Mouse (Mus musculus): ENCODE measurements around the gene Ogt.

DNA sequence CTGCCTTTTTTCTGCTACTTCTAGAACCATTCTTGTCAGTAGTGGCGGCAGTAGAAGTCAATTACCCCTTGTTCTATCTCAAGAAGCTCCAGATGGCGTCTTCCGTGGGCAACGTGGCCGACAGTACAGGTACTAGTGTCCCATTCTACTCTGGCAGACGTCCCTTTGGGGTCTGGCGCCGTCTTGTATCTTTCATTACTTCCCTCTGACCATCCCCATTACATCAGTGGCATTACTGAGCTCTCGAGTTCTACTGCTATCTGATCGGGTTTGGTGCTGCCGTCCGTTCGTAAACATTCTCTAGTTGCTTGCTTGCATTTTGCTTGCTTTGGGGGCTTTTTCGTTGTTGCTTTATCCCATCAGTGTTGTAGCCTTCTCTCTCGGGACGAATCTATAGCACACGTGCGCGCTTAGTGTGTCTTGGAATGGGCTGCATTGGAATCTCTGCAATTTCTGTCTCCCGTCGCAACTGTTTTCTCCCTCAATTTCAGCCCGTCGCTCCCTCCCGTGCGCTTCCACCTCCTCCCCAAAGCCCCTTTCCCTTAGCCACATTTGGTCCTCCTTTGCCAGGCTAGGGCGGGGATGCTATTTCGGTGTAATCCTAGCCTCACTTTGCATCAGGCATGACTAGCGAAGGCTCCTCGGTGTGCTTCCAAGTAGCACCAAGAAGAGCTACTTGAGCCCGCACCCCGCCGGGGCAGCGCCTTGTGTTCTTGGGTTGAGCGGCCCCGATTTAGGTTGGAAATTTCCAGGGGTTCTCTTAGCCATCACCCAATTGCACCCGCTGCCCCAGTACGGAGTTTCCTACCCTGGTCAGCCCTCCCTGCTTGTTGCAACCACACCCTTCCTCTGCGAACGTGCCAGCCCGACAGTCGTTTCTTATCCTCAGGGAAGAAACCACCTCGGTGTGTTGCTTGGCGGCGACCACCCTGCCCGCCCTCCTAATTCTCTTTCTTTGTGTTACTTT is 617 bp downstream of the Ogt start:
- TF ChIP-seq CTCF (IDR thresholded peaks at IDR 0.05) = no peak
- TF ChIP-seq POLR2A (IDR thresholded peaks at IDR 0.05; ENCODE audit: insufficient read depth, low read depth, low read length) = no peak
